Mouse (Mus musculus) MEL (cell line): Measurements from ENCODE around the gene Cav1. TPM values are rescaled to one million over a fixed set of nuclear protein-coding genes. Genes with fewer than 3 reads are reported as not detected.

Source experiments
- DNase-seq: peaks from one replicate; pipeline ENCODE4 v3.0.0; 2011; ENCODE audit warnings: low read depth, low spot score
- H3K27ac ChIP-seq: 2 replicates; pipeline ENCODE4 v1.5.1; 2012; ENCODE audit warnings: low read depth, mild to moderate bottlenecking, control low read depth, low read length, moderate library complexity; ENCODE audit not compliant: control insufficient read depth
- H3K27me3 ChIP-seq, 2 experiments: fragments of 150-350 bp in 1 of 2; sonication (generic) in 1 of 2; 2 replicates each; pipeline ENCODE4 v1.6.1; 2012; ENCODE audit warnings: low read length in 2 of 2, mild to moderate bottlenecking in 2 of 2, improper control_type of control experiment in 1 of 2, moderate library complexity in 1 of 2; ENCODE audit not compliant: insufficient read depth in 2 of 2, control insufficient read depth in 1 of 2
- H3K36me3 ChIP-seq, 2 experiments: 2 replicates each; pipeline ENCODE4 v1.6.1; 2012 to 2014; ENCODE audit warnings: low read length in 2 of 2, improper control_type of control experiment in 1 of 2, inconsistent platforms in 1 of 2, mild to moderate bottlenecking in 1 of 2; ENCODE audit not compliant: insufficient read depth in 2 of 2, control insufficient read depth in 1 of 2
- H3K4me1 ChIP-seq, 2 experiments: fragments of 150-350 bp in 1 of 2; sonication (generic) in 1 of 2; 2 replicates each; pipeline ENCODE4 v1.6.1; 2012; ENCODE audit warnings: low read length in 2 of 2, improper control_type of control experiment in 1 of 2, mild to moderate bottlenecking in 1 of 2; ENCODE audit not compliant: insufficient read depth in 2 of 2, control insufficient read depth in 1 of 2
- H3K4me3 ChIP-seq, 2 experiments: fragments of 150-350 bp in 1 of 2; sonication (generic) in 1 of 2; 2 replicates each; pipeline ENCODE4 v1.5.1; 2012; ENCODE audit warnings: low read depth in 2 of 2, low read length in 2 of 2, mild to moderate bottlenecking in 2 of 2, moderate library complexity in 2 of 2, control low read depth in 1 of 2, improper control_type of control experiment in 1 of 2; ENCODE audit not compliant: control insufficient read depth in 1 of 2, insufficient read depth in 1 of 2
- H3K79me2 ChIP-seq: 2 replicates; pipeline ENCODE4 v1.6.1; 2012; ENCODE audit warnings: mild to moderate bottlenecking, low read length, moderate library complexity; ENCODE audit not compliant: control insufficient read depth, poor library complexity, insufficient read depth
- H3K9ac ChIP-seq: 2 replicates; pipeline ENCODE4 v1.6.1; 2012; ENCODE audit warnings: low read depth, mild to moderate bottlenecking, control low read depth, low read length, moderate library complexity; ENCODE audit not compliant: control insufficient read depth, poor library complexity, severe bottlenecking
- H3K9me3 ChIP-seq: fragments of 150-350 bp; sonication (generic); replicated peaks from 2 replicates; pipeline ENCODE4 v1.6.1; 2012; ENCODE audit warnings: mild to moderate bottlenecking, low read length, improper control_type of control experiment, moderate library complexity; ENCODE audit not compliant: insufficient read depth
- BHLHE40 ChIP-seq: IDR thresholded peaks from 2 replicates; pipeline ENCODE4 v1.6.1; 2012; ENCODE audit warnings: low read depth, mild to moderate bottlenecking, inconsistent platforms, low read length, improper control_type of control experiment, borderline replicate concordance
- CHD2 ChIP-seq: IDR thresholded peaks from 2 replicates; pipeline ENCODE4 v1.6.1; 2011; ENCODE audit warnings: low read length, improper control_type of control experiment
- E2F4 ChIP-seq: IDR thresholded peaks from 2 replicates; pipeline ENCODE4 v1.6.1; 2011; ENCODE audit warnings: low read depth, low read length, improper control_type of control experiment, borderline replicate concordance
- EP300 ChIP-seq, 2 experiments: IDR thresholded peaks; 2 replicates each; pipeline ENCODE4 v1.6.1; 2011; ENCODE audit warnings: improper control_type of control experiment in 2 of 2, low read length in 2 of 2, low read depth in 1 of 2, mild to moderate bottlenecking in 1 of 2
- GABPA ChIP-seq: IDR thresholded peaks from 2 replicates; pipeline ENCODE4 v1.6.1; 2012; ENCODE audit warnings: low read depth, mild to moderate bottlenecking, inconsistent platforms, low read length, improper control_type of control experiment, moderate library complexity
- HCFC1 ChIP-seq: IDR thresholded peaks from 2 replicates; pipeline ENCODE4 v1.6.1; 2012; ENCODE audit warnings: low read depth, mild to moderate bottlenecking, inconsistent platforms, low read length, improper control_type of control experiment, moderate library complexity
- JUND ChIP-seq: IDR thresholded peaks from 2 replicates; pipeline ENCODE4 v1.6.1; 2011; ENCODE audit warnings: low read depth, mild to moderate bottlenecking, improper control_type of control experiment, low read length
- KAT2A ChIP-seq: conservative IDR thresholded peaks from 2 replicates; pipeline ENCODE4 v1.6.1; 2012; ENCODE audit warnings: low read depth, low read length, improper control_type of control experiment, inconsistent platforms
- MXI1 ChIP-seq: IDR thresholded peaks from 2 replicates; pipeline ENCODE4 v1.6.1; 2011; ENCODE audit warnings: mild to moderate bottlenecking, low read depth, low read length, improper control_type of control experiment
- POLR2AphosphoS2 ChIP-seq: IDR thresholded peaks from 2 replicates; pipeline ENCODE4 v1.6.1; 2011; ENCODE audit warnings: low read length, improper control_type of control experiment
- RAD21 ChIP-seq: IDR thresholded peaks from 2 replicates; pipeline ENCODE4 v1.6.1; 2011; ENCODE audit warnings: mild to moderate bottlenecking, low read depth, low read length, improper control_type of control experiment
- TBP ChIP-seq: IDR thresholded peaks from 2 replicates; pipeline ENCODE4 v1.8.0; 2011; ENCODE audit warnings: low read depth, low read length, improper control_type of control experiment
- USF1 ChIP-seq: IDR thresholded peaks from 2 replicates; pipeline ENCODE4 v1.6.1; 2014; ENCODE audit warnings: low read depth, mild to moderate bottlenecking, inconsistent platforms, low read length, improper control_type of control experiment, moderate library complexity
- USF2 ChIP-seq, 2 experiments: IDR thresholded peaks; 2 replicates each; pipeline ENCODE4 v1.6.1; 2011 to 2012; ENCODE audit warnings: improper control_type of control experiment in 2 of 2, low read length in 2 of 2, borderline replicate concordance in 1 of 2, inconsistent platforms in 1 of 2, low read depth in 1 of 2, mild to moderate bottlenecking in 1 of 2; ENCODE audit not compliant: insufficient read depth in 1 of 2
- ZMIZ1 ChIP-seq: IDR thresholded peaks from 2 replicates; pipeline ENCODE4 v1.6.1; 2012; ENCODE audit warnings: low read depth, mild to moderate bottlenecking, inconsistent platforms, low read length, improper control_type of control experiment, moderate library complexity
- ZNF384 ChIP-seq: IDR thresholded peaks from 2 replicates; pipeline ENCODE4 v1.6.1; 2012; ENCODE audit warnings: low read depth, mild to moderate bottlenecking, inconsistent platforms, low read length, improper control_type of control experiment
- polyA plus RNA-seq, 2 experiments: library from polyadenylated mRNA; stranded (reverse) in 1 of 2; unstranded in 1 of 2; fragments of >175 nt in 1 of 2; fragments of >200 nt in 1 of 2; gene quantifications; 2 replicates each; pipeline versions ENCODE4 v1.2.1 to v1.2.4; 2012; ENCODE audit warnings: low replicate concordance in 2 of 2, low read depth in 1 of 2; ENCODE audit not compliant: insufficient read length in 2 of 2, insufficient read depth in 1 of 2, missing spikeins in 1 of 2
- total RNA-seq: library from RNA; depleted of rRNA; stranded (reverse); fragments of 300-350 nt; gene quantifications from 2 replicates; pipeline ENCODE4 v1.2.3, GENCODE M21; 2012

The Cav1 gene
- total and polyA plus RNA-seq, 3 experiments = not detected

- Histone ChIP-seq H3K79me2 (no peaks in the 10 kb centered on the region), H3K36me3 (no peaks in the 10 kb centered on the region), H3K9ac (no peak overlapping the region), H3K4me3 (no peak overlapping the region), H3K4me1 (no peaks in the 10 kb centered on the region), H3K9me3 (no peaks in the 10 kb centered on the region), H3K27ac (no peak overlapping the region), H3K27me3 (no peaks in the 10 kb centered on the region)
- peak; percentile 12 for DNase-seq
- TF ChIP-seq RAD21 (no peak), MXI1 (no peak), USF2 (IDR thresholded peaks at IDR 0.05; ENCODE audit: borderline replicate concordance in 1 of 2, insufficient read depth in 1 of 2, low read depth in 1 of 2, low read length in 2 of 2) (no peak), KAT2A (no peak), BHLHE40 (no peak), CHD2 (no peak), EP300 (IDR thresholded peaks at IDR 0.05; ENCODE audit: low read depth in 1 of 2, low read length in 2 of 2) (no peak)
Observed at GRCm38 (mm10) chr6:17286381-17286780, 19.8 kb upstream of the Cav1 start.

GRCm38 (mm10) chr6:17295116-17295515 lies 11.0 kb upstream of the Cav1 start:
- DNase-seq = no peak
- H3K27me3 ChIP-seq = no peaks in the 10 kb centered on the region
- no peaks in the 10 kb centered on the region for H3K79me2 ChIP-seq
- H3K4me3 ChIP-seq = no peak overlapping the region
- TF ChIP-seq JUND (no peak), TBP (no peak), USF1 (no peak), ZNF384 (no peak), E2F4 (no peak), ZMIZ1 (no peak), POLR2AphosphoS2 (no peak), GABPA (no peak), HCFC1 (no peak)
- H3K9me3 ChIP-seq = no peaks in the 10 kb centered on the region
- no peaks in the 10 kb centered on the region for H3K4me1 ChIP-seq
- H3K9ac ChIP-seq = no peak overlapping the region
- H3K27ac ChIP-seq = no peak overlapping the region
- no peaks in the 10 kb centered on the region for H3K36me3 ChIP-seq
